Mouse (Mus musculus) embryo, embryonic 10 days (tissue): ENCODE data around the gene Slc7a3.
"Not testable (repeated sequence)": the region's sequence is repeated elsewhere in the genome, so short reads cannot be mapped to it uniquely, and the experiment has no call there.

Experiments
- DNase-seq: peaks from one replicate; pipeline ENCODE4 v3.0.0-alpha.2; 2015; ENCODE audit warnings: low spot score

Gene Slc7a3

DNA sequence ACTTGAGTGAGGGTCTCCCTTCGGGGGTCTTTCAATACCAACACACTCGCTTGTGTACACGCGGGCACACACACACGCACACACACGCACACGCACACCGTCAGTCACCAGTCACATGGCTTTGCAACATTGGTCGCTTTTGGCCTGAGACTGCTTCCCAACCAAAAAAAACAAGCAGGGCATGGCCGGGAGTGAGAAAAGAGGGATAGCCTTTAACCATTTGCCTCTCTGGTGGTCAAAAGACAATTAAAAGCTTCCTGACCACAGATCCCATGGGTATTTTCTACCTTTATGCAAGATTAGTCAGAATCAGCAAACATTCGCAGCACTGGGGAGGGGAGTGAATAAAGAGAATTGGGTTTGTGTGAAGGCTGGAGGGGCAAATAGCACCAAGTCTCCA is at the start of gene Slc7a3:
Slc7a3 (minus strand) TSS at position 101 of the 400 bp plus-strand sequence.
- DNase-seq = peak; percentile 7

DNA sequence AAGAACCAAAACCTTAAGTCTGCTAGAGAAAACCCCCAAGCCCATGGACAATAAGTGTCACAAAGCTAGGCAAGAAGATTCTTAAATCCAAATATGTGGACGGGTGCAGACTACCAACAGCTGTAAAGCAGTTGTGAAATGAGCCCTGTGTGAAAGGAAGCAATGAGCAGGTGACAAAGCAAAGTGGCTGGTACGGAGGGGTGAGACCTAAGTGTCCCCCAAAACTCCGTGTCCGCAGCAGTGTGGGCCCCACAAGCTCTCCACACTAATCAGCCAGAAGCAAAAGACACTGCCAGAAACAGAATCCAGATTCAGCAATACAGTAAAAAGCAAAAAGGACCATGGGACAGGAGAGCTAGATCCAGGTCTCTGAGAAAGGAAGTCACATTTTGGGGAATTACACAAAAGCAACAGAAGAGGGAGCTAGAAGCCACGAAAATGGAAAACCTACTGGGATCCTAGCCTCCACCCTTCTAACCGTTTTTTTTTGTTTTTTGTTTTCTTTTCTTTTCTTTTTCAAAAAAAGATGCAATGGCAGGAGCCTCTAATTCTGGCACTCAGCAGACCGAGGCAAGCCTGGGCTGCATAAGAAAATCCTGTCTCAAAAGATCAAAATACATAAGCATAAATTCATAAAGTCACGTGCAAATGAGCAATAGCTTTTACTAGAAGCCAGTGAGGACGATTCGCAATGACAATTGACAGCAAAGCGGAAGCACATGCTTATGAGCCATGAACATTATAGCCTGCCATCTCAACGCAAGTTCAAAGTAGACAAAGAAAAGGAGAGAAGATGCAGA is 46.4 kb upstream of the Slc7a3 start:
- peak; percentile 48 for DNase-seq

- peak; percentile 80 for DNase-seq
Observed at GRCm38 (mm10) chrX:101131001-101131400, 45.2 kb upstream of the Slc7a3 start.

DNA sequence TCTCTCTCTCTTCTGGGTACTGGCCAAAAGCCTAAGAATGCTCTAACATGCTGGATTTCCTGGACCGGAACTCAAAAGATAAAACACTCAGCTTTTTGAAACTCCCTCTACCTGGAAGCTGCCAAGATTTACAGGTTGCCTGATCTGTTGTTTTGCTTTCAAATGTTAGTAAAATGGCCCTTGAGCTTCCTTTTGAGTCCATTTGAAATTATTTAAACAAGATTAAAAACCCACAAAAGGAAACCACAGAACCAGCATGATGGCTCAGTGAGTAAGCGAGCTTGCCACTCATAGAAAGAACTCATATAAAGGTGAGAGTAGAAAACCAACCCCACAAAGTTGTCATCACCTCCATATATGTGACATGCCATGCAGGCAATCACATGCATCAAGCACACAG is 42.7 kb upstream of the Slc7a3 start:
- no peak for DNase-seq

- no peak for DNase-seq
Observed at GRCm38 (mm10) chrX:101126977-101127376, 41.2 kb upstream of the Slc7a3 start.

GRCm38 (mm10) chrX:101126474-101126955 is 40.7 kb upstream of the Slc7a3 start:
- no peak for DNase-seq

- DNase-seq = no peak
Observed at GRCm38 (mm10) chrX:101120546-101120945, 34.7 kb upstream of the Slc7a3 start.

GRCm38 (mm10) chrX:101085211-101085610 is 609 bp downstream of the Slc7a3 start:
- DNase-seq = not testable (repeated sequence)

- no peak for DNase-seq
Observed at GRCm38 (mm10) chrX:101084192-101084591, 1.6 kb downstream of the Slc7a3 start.

- no peak for DNase-seq
Observed at GRCm38 (mm10) chrX:101065245-101065644, 20.6 kb downstream of the Slc7a3 start.

- DNase-seq = no peak
Observed at GRCm38 (mm10) chrX:101063503-101063902, 22.3 kb downstream of the Slc7a3 start.

- DNase-seq = no peak
Observed at GRCm38 (mm10) chrX:101059541-101059940, 26.3 kb downstream of the Slc7a3 start, which contains the start of gene Tex11. TSS of gene Tex11 (minus strand) at chrX:101059667.
